Mouse (Mus musculus) 3134 (cell line): ENCODE measurements at regions not wholly inside any gene's neighbourhood (a gene's known extent, or its start where the extent isn't known, plus 50 kb on each side); places are given as distances from the start of the nearest gene placed in this dataset.

ENCODE experiments used
- DNase-seq: peaks from one replicate; pipeline ENCODE4 v3.0.0-alpha.2; 2011; ENCODE audit warnings: low spot score; ENCODE audit not compliant: insufficient read length; ENCODE audit errors: extremely low read depth

DNA sequence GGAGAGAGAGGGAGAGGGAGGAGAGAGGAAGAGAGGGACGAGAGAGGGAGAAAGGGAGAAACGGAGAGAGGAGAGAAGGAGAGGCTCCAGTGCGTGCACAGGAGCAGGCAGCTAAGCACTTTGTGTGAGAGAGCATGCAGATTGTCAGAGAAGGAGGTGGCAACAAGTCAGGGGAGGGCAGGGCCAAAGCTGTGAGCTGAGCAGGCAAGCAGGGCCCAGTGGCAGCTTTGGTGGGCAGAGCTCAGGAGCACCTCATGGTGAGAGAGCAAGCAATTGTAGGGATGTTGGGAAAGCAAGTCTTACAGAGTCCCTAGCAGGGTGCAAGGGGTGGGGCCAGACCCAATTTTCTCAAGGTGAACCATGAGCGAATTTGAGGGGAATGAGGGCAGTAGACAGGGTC, 234.3 kb upstream of the Hey2 start:
- no peak for DNase-seq

DNA sequence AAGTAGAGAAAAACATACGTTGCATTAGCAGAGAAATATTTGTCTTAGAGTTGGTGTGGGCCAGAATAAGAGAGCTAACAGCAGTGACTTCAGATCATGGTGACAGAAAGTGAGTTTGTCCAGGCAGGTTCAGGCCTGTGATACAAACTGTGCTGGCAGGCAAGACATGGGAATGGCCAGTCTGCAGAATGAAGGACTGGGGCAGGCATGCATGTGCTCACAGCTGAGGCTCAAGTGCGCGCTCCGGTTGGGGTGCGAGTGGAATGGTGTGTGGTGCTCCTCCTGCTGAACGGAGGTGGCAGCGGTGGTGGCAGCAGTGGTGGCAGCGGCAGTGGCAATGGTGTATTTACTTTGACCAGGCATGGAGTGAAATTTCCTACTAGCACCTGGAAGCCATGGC, 233.8 kb upstream of the Hey2 start:
- DNase-seq: no peak

DNA sequence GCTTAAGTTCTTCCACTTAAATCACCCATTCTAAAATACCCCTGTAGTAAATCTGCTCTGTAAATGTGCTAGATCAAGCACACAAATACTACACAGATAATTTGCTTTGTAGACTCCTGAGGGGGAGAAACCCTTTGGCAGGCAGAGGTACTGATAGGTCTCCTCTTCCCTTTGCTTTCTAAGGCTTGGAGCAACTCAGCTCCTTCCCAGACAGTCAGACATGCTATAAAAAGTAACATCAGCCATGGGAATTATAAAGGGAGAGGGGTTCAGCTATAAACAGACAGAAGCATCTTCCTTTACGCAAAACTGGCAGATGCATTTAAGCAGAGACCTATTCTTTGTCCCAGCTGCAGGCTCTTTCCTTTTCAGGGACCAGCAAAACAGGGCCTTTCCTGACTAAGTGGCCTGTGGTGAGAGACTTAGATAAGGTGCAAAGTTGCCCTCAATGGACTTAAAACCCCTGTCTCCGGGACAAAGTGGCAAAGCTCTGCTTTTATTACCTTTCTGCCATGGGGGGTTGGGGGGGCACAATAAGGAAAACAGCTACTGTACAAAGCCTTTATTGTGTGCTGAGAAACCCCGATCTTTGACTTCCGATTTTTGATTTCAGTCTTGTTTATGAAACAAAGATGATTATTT, 231.5 kb upstream of the Hey2 start:
- no peak for DNase-seq

DNA sequence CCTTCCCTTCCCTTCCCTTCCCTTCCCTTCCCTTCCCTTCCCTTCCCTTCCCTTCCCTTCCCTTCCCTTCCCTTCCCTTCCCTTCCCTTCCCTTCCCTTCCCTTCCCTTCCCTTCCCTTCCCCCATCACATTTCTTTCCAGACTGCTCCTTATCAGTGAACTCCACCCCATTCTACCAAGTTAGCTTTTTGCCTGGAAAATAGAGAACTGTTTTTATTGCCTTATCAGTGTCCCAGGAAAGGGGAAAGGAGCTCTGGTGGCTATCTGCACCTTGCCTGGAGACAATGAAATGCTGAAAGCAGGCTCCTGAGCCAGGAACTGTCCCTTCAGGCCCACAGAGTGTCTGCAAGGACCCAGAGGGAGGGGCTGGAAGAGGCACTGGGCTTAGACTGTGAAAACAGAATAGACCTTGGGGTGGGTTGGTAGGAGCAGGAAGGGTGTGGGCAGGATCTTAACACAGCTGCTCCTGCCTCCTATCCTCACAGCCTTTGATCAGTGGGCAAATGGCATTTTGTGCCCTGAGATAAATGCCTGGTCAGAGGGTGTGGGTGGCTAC, 226.1 kb upstream of the Hey2 start:
- no peak for DNase-seq

DNA sequence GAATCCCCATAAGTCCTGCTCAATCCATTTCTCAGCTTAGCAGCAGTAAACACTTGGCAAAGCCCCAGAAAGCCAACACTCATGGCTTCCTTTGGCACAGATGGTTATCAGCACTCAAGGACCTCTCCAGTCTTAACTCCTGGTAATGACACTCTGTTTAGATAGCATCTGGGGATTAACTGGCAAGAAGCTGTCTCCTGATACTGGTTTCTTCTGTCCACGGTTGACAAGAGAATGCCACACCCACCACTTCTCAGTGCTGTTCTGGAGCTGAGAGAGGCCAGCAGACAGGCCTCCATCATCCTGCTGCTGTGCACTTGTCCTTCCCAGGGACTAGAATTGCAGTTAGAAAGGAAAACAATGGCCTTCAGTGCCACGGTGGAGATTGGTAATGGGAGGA, 220.1 kb upstream of the Hey2 start:
- no peak for DNase-seq

DNA sequence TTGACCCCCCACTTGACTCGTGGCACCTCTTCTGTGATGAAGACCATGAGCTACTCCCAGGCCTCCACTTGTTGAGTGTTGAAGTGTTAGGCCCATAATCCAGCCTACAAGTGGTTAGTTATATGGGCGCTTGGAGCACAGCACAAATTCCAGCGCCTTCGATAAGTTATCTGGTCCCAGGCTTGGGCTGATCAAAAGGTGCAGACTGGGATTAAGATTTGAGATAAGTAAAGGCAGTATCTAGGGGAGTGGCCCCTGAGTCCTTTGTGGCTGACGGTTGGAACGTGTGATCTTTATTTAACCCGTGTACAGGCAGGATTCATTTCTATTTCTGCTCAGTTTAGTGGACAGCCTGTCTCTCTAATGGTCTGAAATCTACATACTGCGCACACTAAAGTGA, 210.7 kb upstream of the Hey2 start:
- no peak for DNase-seq

DNA sequence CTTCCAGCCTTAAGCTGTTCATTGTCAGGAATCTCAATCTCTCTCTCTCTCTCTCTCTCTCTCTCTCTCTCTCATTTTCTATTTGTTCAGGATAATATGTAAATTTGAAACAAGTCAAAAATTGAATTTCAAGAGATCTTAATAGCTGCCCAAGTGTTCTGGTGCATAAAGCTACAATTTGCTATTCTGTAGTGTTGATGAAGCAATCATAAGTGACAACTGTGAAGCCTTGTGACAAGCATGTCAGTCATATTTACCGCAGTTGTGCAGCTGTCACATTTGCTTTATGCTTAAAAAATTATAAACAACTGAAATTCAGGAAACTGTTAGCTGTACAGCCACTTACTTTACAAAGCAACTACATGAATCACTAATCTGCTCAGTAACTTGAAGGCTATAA, 208.6 kb upstream of the Hey2 start:
- no peak for DNase-seq

DNA sequence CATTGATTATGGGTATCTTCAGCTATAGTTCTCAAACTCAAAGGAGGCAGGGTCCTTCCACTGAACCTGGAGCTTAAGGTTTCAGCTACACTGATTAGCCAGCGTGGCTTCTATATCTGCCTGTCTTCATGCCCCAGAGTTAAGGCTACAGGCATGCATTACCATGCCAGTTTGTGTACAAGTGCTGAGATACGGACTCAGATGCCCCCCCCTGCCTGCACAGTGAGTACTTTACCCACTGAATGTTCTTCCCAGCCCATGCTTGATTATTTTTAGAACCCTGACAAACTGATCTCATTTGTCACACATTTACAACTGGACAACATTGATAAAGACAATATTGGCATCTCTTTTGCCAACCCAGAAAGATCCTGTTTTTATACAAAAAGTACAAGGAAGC, 206.8 kb upstream of the Hey2 start:
- no peak for DNase-seq

DNA sequence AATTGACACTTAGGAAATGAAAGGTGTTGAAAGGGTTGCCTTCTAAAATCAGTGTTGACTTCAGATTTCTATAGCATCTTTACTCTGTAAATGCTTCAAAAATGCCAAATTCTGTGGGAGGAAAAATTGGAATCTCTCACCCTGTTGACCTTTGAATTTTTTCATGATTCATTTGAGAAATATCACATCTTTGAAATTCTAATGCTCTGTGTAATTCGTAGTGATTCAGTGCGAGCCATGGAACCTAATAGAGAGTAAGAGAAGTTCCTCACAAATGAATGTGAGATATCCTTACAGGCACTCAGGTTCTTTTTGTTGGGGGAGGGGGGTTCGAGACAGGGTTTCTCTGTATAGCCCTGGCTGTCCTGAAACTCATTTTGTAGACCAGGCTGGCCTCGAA, 193.0 kb upstream of the Hey2 start:
- DNase-seq: peak; percentile 40

DNA sequence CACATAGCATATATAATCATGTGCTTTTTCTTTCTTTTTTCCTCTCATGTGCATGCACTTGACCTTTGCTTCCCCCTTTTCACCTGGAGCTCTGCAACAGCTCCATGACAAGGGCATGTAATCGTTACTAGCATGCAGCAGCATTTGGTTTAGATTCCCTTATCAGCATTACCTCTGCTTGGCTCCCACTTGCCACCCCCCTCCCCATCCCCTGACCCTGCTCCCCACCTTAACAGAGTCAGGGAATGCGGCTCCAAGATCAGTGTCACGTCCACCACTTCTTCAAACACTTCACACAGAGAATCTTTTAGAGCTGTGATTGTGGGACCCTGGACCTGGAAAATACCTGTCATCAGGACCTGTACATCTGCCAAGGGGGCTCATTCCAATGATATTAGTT, 192.2 kb upstream of the Hey2 start:
- DNase-seq: no peak

DNA sequence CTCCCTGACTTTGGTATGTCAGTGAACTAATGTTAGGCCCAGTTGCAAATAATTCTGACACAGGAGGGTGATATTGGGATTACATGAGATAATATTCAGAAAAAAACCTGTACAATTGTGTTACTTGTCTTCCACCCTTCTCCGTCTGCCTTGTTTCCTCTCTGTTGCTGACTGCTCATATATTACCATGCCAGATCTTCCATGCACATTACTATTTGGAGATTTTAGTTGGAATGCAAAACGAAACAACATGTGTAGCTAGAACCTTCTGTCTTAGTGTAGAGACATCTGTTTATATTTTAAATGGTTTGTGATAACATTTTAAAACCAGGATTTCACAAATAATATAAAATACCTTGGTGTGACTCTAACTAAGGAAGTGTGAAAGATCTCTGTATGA, 188.1 kb upstream of the Hey2 start:
- DNase-seq: no peak

DNA sequence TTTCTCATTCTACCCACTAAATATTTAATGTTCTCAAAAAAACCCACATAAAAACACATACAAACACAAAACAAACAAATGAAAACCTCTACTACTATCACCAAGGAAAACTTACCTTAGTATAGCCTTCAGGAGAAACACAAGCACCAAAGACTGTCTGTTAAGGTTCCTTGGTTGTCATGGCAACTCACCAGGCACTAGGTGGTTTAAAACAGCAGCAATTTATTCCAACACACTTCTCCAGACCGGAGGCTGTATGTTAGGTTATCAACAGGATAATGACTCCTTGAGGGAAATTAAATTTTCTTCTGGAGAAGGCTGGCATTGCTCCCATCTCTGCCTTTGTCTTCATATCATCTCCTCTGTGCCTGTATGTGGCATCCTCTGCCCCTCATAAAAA, 183.8 kb upstream of the Hey2 start:
- no peak for DNase-seq

DNA sequence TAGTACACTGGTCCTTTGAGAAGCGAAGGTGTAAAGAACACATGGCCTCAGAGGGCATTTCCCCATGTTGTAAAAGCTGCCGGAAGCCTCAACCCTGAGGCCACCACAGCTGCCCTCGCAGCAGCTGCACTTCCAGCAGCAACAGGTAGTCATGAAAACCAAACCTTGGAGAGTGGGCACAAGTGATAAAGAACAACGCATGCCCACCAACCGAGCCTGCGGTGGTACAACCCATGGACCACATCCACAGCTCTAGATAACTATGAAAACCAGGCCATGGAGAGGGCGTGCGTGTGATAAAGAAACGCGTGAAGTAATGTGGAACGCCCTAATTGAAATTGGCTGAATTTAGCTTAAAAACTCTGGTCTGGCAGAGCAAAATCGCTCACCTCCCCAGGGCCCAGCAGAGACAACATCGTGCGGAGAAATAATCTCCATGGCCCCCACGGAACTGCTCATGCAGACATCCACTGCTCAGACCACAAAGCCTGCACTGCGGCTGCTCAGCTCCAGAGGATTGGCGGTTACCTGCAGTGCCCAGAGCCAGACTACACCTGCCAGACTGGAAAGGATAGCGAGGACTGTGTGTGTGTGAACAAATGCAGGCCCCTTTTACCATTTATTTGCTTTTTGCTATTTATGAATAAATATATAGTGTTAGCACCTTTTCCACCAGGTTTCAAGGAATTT, 170.2 kb upstream of the Hey2 start:
- DNase-seq: no peak

DNA sequence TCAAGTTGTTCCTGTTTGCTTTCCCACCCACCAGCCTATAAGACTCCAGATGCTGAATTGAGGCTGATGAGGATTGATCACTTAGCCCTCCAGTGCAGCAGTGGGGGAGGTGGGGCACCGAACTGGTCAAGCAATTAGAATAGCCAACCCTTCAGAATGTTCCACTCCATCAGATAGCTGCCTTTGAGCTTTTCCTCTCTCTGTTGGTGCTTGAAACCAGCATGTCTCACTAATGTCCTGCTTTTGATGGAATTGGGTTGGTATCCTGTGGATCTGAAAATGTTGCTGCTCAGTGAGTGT, 167.3 kb upstream of the Hey2 start:
- no peak for DNase-seq

DNA sequence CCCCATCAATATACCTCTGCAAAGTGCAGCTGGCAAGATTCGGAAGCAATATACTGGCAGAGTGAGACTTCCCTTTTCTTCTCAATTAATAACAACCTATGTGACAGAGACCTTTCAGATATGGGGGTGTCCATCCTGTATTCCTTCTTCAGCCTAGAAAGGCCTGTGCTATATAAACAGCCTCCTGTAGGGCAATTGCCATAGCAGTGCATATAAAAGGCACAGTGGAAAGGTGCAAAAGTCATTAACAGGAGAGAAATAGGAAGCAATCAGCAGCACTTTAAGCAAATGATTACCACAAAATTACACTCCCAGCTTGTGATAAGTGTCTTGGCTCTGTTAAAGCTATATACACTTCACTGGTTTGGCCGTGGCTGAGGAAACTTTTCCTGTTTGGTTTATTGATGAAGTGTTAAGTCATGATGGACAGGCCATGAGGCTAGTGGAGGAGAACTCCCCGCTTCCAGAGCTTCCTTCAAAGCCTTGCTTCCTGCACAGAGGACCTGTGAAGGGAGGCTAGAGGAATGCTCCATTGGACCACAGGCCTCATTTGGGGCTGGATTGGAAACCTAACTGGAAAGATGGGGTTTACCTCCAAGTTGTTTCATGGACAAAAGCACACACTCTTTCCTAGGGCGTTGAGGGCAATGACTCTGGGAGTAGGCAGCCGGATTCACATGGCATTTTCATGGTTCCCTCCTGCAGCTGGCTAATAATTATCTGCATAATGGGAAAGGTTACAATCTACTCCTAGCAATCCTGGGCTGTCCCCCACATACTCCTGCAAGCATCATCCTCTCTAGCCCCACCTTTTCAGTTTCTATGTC, 166.7 kb upstream of the Hey2 start:
- no peak for DNase-seq

DNA sequence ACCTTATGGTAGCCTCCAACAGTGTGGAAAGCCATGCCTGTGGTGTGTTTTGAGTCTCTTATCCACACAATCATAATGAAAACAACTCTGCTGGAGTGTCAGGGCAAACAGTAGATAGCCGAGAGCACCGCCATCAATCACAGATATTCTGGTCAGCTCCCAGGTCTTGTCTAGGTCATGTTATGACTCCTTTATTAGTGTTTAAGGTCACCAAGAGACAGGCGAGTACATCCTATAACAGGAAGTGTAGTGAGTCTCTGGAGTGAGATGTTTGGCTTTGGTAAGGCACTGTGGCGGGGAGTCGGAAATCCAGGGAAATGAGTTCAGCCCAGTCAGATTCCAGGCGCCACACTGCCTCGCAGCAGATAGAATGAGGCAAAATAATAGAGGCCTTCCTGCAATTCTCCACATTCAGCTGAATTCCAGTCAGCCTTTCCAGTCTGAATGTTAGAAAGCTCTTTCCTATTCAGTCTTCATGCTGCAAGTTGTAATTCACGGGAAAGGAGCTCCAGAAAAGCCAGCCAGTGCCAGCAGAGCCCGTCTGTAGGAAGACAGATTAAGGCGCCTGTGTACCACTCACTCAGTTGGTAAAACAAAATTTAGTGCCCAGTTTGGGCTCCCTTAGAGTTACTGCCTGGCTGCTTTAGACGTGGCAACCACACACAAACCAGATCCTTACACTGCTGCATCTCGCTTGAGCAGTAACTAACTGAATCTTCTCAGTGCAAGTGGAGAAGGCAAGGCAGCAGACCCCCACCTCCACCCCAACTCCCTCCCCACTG, 155.8 kb upstream of the Hey2 start:
- no peak for DNase-seq

DNA sequence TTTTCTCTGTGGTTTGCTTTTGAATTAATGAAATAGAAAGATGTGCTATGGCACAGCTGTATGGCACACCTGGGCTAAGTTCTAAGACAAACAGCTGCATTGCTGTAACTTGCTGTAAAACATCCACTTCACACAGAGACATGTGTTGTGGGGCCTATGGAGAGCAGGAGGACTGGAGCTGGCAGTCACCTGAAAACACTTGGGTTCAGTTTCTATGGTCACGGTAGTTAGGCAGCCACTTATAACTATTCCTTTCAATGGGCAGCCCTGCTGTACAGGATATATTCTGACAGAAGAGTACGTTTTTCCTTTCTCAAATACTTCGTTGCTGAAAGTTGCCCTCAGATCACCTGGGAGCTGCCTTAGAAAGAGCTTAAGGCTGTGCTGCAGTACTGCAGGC, 149.6 kb upstream of the Hey2 start:
- no peak for DNase-seq

DNA sequence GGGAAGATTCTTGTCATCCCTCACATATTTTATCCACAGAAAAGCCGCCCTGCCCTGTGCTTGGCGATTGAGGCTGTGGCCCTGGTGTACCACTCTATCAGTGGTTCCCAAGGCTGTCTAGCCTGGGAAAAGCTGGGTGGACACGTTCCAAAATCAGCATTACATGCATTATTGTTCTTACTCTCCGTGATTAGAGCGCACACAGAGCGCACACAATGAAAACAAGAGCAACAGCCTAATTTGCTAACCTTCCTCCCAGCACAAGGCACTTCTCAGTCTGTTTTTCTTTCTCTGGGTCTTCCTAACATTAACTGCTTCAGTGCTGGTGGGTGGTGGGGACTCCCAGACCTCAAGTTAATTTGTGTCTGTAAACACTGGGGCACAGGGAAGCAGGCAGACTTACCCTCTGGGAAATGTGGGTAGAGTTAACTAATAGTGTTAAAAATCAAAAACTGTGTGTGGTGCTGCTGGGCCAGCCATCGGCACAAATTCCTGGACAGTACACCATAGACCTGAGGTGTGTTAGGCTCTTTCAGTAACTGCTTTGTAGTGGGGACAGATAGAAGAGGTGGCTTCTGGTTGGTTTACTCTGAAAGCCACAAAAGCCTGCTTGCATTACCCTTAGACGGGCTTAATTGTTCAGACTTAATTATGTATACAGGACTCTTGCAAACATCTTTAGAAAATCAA, 137.8 kb upstream of the Hey2 start:
- DNase-seq: no peak

DNA sequence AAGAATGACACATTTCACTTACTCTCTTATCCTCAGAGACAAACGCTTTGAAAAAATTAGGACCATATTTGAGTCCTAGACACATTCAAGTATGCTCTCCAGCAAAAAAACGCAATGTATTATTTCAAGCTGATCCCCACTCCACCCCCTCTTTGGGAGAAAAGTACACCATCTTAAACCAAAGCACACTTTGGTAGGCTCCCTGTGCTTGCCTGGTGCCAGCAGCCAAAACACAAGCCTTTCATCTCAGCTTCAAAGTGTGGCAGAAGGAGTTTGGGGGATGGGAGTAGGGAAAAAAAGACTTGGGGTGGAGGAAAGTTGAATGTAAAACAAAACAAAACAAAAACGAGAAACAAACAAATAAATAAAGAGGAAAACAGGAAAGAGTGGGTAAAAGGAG, 137.2 kb upstream of the Hey2 start:
- DNase-seq: no peak

DNA sequence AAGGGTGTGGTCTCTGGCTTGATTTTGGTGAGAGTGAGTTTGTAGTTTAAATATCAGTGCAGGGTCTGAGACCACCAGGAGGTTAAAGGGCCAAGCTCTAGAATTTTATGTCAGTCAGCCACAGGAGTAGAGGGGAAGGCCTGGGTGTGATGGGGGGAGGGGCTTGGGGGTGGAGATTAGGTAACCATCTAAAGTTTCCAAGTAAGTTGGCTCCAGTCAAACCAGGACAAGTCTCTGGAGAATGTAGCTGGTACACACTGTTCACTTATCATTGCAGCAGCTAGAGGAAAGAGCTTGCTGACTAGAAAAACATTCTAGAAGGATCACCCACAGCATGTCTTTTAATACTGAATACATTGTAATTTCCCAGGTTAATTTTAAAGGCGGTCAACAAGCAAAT, 123.6 kb upstream of the Hey2 start:
- no peak for DNase-seq

DNA sequence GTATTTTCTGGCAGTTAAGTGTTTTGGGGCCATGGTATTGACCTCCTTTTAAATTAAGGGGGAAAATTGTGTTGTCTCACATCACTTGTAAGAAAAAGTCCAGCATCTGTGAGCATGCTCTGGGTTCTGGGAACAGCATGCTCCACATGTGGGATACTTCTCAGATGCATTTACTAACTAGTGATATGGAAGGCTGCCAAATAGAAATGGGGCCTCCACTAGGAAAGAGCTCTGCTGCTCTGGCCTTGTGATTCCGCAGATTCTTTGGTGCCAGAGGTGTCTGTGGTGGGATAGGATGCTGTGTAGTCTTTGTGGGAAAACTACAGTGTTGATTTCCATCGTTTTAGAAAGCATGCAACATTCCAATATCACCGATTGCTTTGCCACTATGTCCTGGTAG, 111.2 kb upstream of the Hey2 start:
- DNase-seq: no peak
